Mouse (Mus musculus) layer of hippocampus, postnatal 36 days (tissue): ENCODE results near the gene Xylb. TPM values are rescaled to one million over a fixed set of nuclear protein-coding genes. Genes with fewer than 3 reads are reported as not detected.
"Not testable (repeated sequence)": the region's sequence is repeated elsewhere in the genome, so short reads cannot be mapped to it uniquely, and the experiment has no call there.

Experiments used
- DNase-seq, 2 experiments: peaks; one replicate each; pipeline ENCODE4 v3.0.0; 2022
- total RNA-seq, 2 experiments: library from RNA; stranded (reverse); gene quantifications; 2 replicates each; pipeline ENCODE4 v1.2.3; 2021

Xylb gene
- total RNA-seq, 2 experiments from 2014 or later = 4.2 to 5.0 TPM

GRCm38 (mm10) chr9:119340909-119341816 is 16.0 kb upstream of the Xylb start, which contains the start of gene Myd88:
Gene Myd88 (minus strand): TSS chr9:119341411.
- peak; percentile 93 to 94 for DNase-seq

- DNase-seq = no peak
Observed at GRCm38 (mm10) chr9:119342728-119343127, 14.5 kb upstream of the Xylb start.

- no peak for DNase-seq
Observed at GRCm38 (mm10) chr9:119346376-119346775, 10.8 kb upstream of the Xylb start.

GRCm38 (mm10) chr9:119350531-119350930 is 6.7 kb upstream of the Xylb start:
- DNase-seq = no peak

- DNase-seq = no peak
Observed at GRCm38 (mm10) chr9:119350947-119351705, 6.1 kb upstream of the Xylb start.

- peak; percentile 39 to 53 for DNase-seq
Observed at GRCm38 (mm10) chr9:119352060-119352459, 5.1 kb upstream of the Xylb start.

GRCm38 (mm10) chr9:119353926-119354325 is 3.3 kb upstream of the Xylb start:
- DNase-seq = no peak

GRCm38 (mm10) chr9:119355943-119356342 is 1.2 kb upstream of the Xylb start:
- no peak for DNase-seq

- no peak for DNase-seq
Observed at GRCm38 (mm10) chr9:119358058-119358429, 863 bp downstream of the Xylb start.

GRCm38 (mm10) chr9:119361416-119361815 is 4.2 kb downstream of the Xylb start:
- no peak for DNase-seq

GRCm38 (mm10) chr9:119363229-119363628 is 6.0 kb downstream of the Xylb start:
- DNase-seq = no peak

GRCm38 (mm10) chr9:119365284-119365683 is 8.1 kb downstream of the Xylb start, which contains the start of gene Slc22a14:
Gene Slc22a14 (minus strand): TSS chr9:119365553.
- no peak for DNase-seq

- no peak for DNase-seq
Observed at GRCm38 (mm10) chr9:119368367-119368766, 11.2 kb downstream of the Xylb start.

GRCm38 (mm10) chr9:119370770-119371169 is 13.6 kb downstream of the Xylb start:
- DNase-seq = not testable (repeated sequence)

- no peak for DNase-seq
Observed at GRCm38 (mm10) chr9:119371251-119371650, 14.1 kb downstream of the Xylb start.

GRCm38 (mm10) chr9:119375008-119375407 is 17.8 kb downstream of the Xylb start:
- no peak for DNase-seq

- DNase-seq = no peak
Observed at GRCm38 (mm10) chr9:119375556-119375955, 18.4 kb downstream of the Xylb start.

- DNase-seq = no peak
Observed at GRCm38 (mm10) chr9:119378231-119378630, 21.1 kb downstream of the Xylb start.

GRCm38 (mm10) chr9:119382603-119383002 is 25.4 kb downstream of the Xylb start:
- DNase-seq = peak; percentile 9 to 21

- DNase-seq = no peak
Observed at GRCm38 (mm10) chr9:119388956-119389355, 31.8 kb downstream of the Xylb start.

- no peak for DNase-seq
Observed at GRCm38 (mm10) chr9:119390214-119390613, 33.0 kb downstream of the Xylb start.

- no peak for DNase-seq
Observed at GRCm38 (mm10) chr9:119394808-119395207, 37.6 kb downstream of the Xylb start.

GRCm38 (mm10) chr9:119401351-119401750 is 44.2 kb downstream of the Xylb start:
- no peak for DNase-seq
